8 mouse cellular contexts compared by ENCODE assay signal in the genomic region with DNA sequence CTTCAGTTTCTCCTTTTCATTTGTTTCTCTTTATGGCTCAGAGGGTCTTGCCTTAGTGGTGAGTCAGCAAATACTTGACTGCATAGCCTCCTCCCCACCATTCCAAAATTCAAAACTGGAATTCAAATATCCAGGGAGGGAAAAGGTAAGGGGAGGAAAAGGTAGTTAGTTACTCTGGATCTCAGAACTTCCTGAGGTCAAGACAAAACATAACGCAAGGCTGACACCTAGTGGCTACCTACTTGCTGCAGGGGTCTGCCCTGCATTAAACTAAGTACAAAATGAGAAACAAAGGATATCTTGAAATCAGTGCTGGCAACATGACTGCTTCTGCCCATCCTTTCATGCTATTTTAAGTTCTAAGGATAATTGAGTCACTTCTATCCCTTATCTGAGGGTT. TPM values are rescaled to one million over a fixed set of nuclear protein-coding genes. Genes with fewer than 3 reads are reported as not detected.
A peak's percentile ranks its signal among the peaks of the same experiment; 100 is the strongest.
DNase-seq lines count a peak whose midpoint lies in the region; ATAC-seq and TF ChIP-seq lines count a peak whose summit lies in the region.

No protein-coding gene starts in this region.

- no peaks in the 10 kb centered on the region for H3K9me3 ChIP-seq in liver, embryonic 14.5 days (ENCODE audit: control insufficient read depth, low read length)
- H3K9me3 ChIP-seq in liver, embryonic 12.5 days (replicated peaks), result no peaks in the 10 kb centered on the region
- 0 out of 2 replicates have a peak, but pooled peaks cover 4% of the 10 kb centered on the region for H3K9me3 ChIP-seq in embryonic facial prominence, embryonic 10.5 days
- H3K9me3 ChIP-seq in midbrain, embryonic 10.5 days (replicated peaks), result no peaks in the 10 kb centered on the region

- no peak overlapping the region for H3K4me2 ChIP-seq in liver, embryonic 14.5 days (ENCODE audit: low read depth)
- no peak overlapping the region for H3K4me2 ChIP-seq in liver, embryonic 12.5 days

- H3K27me3 ChIP-seq in liver, embryonic 14.5 days (ENCODE audit: control insufficient read depth, insufficient read depth, low read length), result no peaks in the 10 kb centered on the region
- no peaks in the 10 kb centered on the region for H3K27me3 ChIP-seq in liver, embryonic 12.5 days (replicated peaks)
- H3K27me3 ChIP-seq in embryonic facial prominence, embryonic 10.5 days (replicated peaks; ENCODE audit: low read depth, poor library complexity, severe bottlenecking), result no peaks in the 10 kb centered on the region
- H3K27me3 ChIP-seq in midbrain, embryonic 10.5 days (ENCODE audit: low read depth, poor library complexity, severe bottlenecking), result no peaks in the 10 kb centered on the region

- TF ChIP-seq CTCF in liver, embryonic 14.5 days (IDR thresholded peaks at IDR 0.05; ENCODE audit: low read depth), result peak; percentile 39; the same call in 1 of the 2 replicates

- WGBS in liver, embryonic 14.5 days (ENCODE audit: insufficient replicate concordance), result 3% methylated on average over 1 of the region's 1 CpGs
- WGBS in liver, embryonic 12.5 days (ENCODE audit: insufficient replicate concordance), result 4% methylated on average over 1 of the region's 1 CpGs
- 3% methylated on average over 1 of the region's 1 CpGs for WGBS in embryonic facial prominence, embryonic 10.5 days
- WGBS in midbrain, embryonic 10.5 days, result 7% methylated on average over 1 of the region's 1 CpGs

- H3K4me3 ChIP-seq in liver, embryonic 14.5 days (ENCODE audit: insufficient read depth in 1 of 2, low read depth in 2 of 2, low read length in 2 of 2), result no peak overlapping the region
- no peak overlapping the region for H3K4me3 ChIP-seq in liver, embryonic 12.5 days
- no peak overlapping the region for H3K4me3 ChIP-seq in embryonic facial prominence, embryonic 10.5 days
- H3K4me3 ChIP-seq in midbrain, embryonic 10.5 days, result no peak overlapping the region

- ATAC-seq in liver, embryonic 14.5 days (ENCODE audit: insufficient read depth), result no peak
- ATAC-seq in liver, embryonic 12.5 days, result no peak

- no peaks in the 10 kb centered on the region for H3K36me3 ChIP-seq in liver, embryonic 14.5 days (replicated peaks; ENCODE audit: control insufficient read depth, insufficient read depth, low read depth)
- H3K36me3 ChIP-seq in liver, embryonic 12.5 days, result no peaks in the 10 kb centered on the region
- H3K36me3 ChIP-seq in embryonic facial prominence, embryonic 10.5 days (replicated peaks), result no peaks in the 10 kb centered on the region
- H3K36me3 ChIP-seq in midbrain, embryonic 10.5 days, result no peaks in the 10 kb centered on the region

- TF ChIP-seq EP300 in liver, embryonic 14.5 days (IDR thresholded peaks at IDR 0.05; ENCODE audit: low read depth), result no peak

- no peaks in the 10 kb centered on the region for H3K4me1 ChIP-seq in liver, embryonic 14.5 days (replicated peaks; ENCODE audit: control insufficient read depth in 2 of 2, insufficient read depth in 2 of 2, low read length in 1 of 2)
- H3K4me1 ChIP-seq in liver, embryonic 12.5 days, result no peaks in the 10 kb centered on the region
- no peaks in the 10 kb centered on the region for H3K4me1 ChIP-seq in embryonic facial prominence, embryonic 10.5 days
- H3K4me1 ChIP-seq in midbrain, embryonic 10.5 days, result no peaks in the 10 kb centered on the region

- no peak overlapping the region for H3K9ac ChIP-seq in liver, embryonic 14.5 days (replicated peaks)
- no peak overlapping the region for H3K9ac ChIP-seq in liver, embryonic 12.5 days

- H3K27ac ChIP-seq in liver, embryonic 14.5 days, result no peak overlapping the region
- H3K27ac ChIP-seq in liver, embryonic 12.5 days, result no peak overlapping the region
- no peak overlapping the region for H3K27ac ChIP-seq in embryonic facial prominence, embryonic 10.5 days (replicated peaks)
- no peak overlapping the region for H3K27ac ChIP-seq in midbrain, embryonic 10.5 days (replicated peaks)

- DNase-seq in liver, embryonic 14.5 days (ENCODE audit: low read depth in 3 of 3, low spot score in 3 of 3), result no peak
- peak; percentile 50 for DNase-seq in adipocyte (ENCODE audit: low spot score)
- peak; percentile 38 for DNase-seq in embryonic facial prominence, embryonic 10.5 days (ENCODE audit: low spot score)
- DNase-seq in kidney, adult 9 months, result peak; percentile 71
- DNase-seq in midbrain, embryonic 10.5 days (ENCODE audit: low spot score), result peak; percentile 28
- DNase-seq in gastrocnemius, postnatal 25 days, result no peak
- no peak for DNase-seq in spleen, postnatal 36 days (ENCODE audit: low spot score in 2 of 2)

RNA-seq across cellular contexts. Expression of gene Gm5150, which starts 37.1 kb away (rescaled TPM):
- polyA plus RNA-seq in liver, embryonic 14.5 days (2012; rRNA removed), result 0.36 and 0.51 TPM in 2 replicates
- polyA plus RNA-seq in liver, embryonic 14.5 days (2014; fragmentation: Nextera tagmentation; extraction: Ambion mirVana), result 0.15 and 0.69 TPM in 2 replicates
- polyA plus RNA-seq in liver, embryonic 12.5 days (2016; fragmentation: Nextera tagmentation; extraction: Ambion mirVana), result 0.11 and 0.21 TPM in 2 replicates
- not detected in 2 replicates for polyA plus RNA-seq in embryonic facial prominence, embryonic 10.5 days (2016; fragmentation: Nextera tagmentation; extraction: Ambion mirVana)
- not detected in 2 replicates for polyA plus RNA-seq in midbrain, embryonic 10.5 days (2016; fragmentation: Nextera tagmentation; extraction: Ambion mirVana)
- not detected for total RNA-seq in gastrocnemius, postnatal 25 days (2021)

Comparison
In these comparisons a context has a peak if more than half of its experiments do, and no peak if none do; other contexts are left out.
1. DNase-seq: peak in adipocyte (single experiment), embryonic facial prominence, embryonic 10.5 days (single experiment), kidney, adult 9 months (single experiment) and midbrain, embryonic 10.5 days (single experiment); none in liver, embryonic 14.5 days (0 of 3), gastrocnemius, postnatal 25 days (single experiment) and spleen, postnatal 36 days (0 of 2).